Mouse (Mus musculus) layer of hippocampus, adult 2 months (tissue): ENCODE results near the gene Mylk. TPM values are rescaled to one million over a fixed set of nuclear protein-coding genes. Genes with fewer than 3 reads are reported as not detected.

Experiments used
- DNase-seq, 2 experiments: peaks; one replicate each; pipeline ENCODE4 v3.0.0; 2022; ENCODE audit warnings: low spot score in 2 of 2
- H3K27ac ChIP-seq: fragments of 200-600 bp; 2 replicates; pipeline ENCODE4 v1.8.1; 2022
- H3K4me3 ChIP-seq: fragments of 200-600 bp; 2 replicates; pipeline ENCODE4 v1.8.1; 2022; ENCODE audit warnings: mild to moderate bottlenecking
- CTCF ChIP-seq: fragments of 200-600 bp; conservative IDR thresholded peaks from 2 replicates; pipeline ENCODE4 v1.8.1; 2022; ENCODE audit warnings: antibody characterized with exemption, mild to moderate bottlenecking, moderate library complexity
- total RNA-seq, 2 experiments: library from RNA; stranded (reverse); gene quantifications; 2 replicates each; pipeline ENCODE4 v1.2.3; 2021

The Mylk gene
- total RNA-seq, 2 experiments from 2014 or later, result 13.1 to 14.2 TPM

DNA sequence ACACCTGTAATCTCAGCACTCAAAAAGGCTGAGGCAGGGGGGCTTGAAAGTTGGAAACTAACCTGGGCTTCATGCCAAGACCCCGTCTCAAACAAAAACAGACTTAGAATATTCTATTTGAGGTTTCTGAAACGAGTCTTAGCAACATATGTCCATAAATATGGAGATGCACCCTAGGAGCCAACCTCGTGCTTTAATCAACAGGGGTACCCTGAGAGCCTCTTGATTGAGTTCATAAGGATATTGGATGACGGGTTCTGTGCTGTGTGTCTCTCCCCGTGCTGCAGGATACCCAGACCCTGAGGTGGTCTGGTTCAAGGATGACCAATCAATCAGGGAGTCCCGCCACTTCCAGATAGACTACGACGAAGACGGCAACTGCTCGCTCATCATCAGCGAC is 255.0 kb downstream of the Mylk start:
- TF ChIP-seq CTCF, result no peak
- H3K27ac ChIP-seq, result peak overlapping the region; percentile 55
- DNase-seq, result no peak
- no peak overlapping the region; the same call in 1 of the 2 replicates for H3K4me3 ChIP-seq

GRCm38 (mm10) chr16:35000923-35001560 is 256.0 kb downstream of the Mylk start:
- no peak for TF ChIP-seq CTCF
- H3K4me3 ChIP-seq, result peak overlapping the region; percentile 17; the same call in 1 of the 2 replicates
- peak; percentile 37 to 56 for DNase-seq
- H3K27ac ChIP-seq, result peak overlapping the region; percentile 63; the same call in 1 of the 2 replicates

DNA sequence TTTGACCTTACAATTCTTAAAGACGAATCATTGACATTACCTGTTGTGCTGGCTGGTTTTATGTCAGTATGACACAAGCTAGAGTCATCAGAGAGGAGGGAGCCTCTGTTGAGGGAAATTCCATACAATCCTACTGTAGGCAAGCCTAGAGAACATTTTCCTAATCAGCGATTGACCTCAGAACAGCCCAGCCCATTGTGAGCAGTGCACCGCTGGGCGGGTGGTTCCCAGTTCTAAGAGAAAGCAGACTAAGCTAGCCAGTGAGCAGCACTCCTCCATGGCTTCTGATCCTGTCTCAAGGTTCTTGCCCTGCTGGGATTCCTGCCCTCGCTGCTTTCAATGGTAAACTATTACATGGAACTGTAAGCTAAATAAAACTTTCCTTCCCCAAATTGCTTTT is 259.3 kb downstream of the Mylk start:
- H3K4me3 ChIP-seq, result no peak overlapping the region
- no peak for DNase-seq

GRCm38 (mm10) chr16:35004756-35005155 is 259.7 kb downstream of the Mylk start:
- no peak overlapping the region for H3K4me3 ChIP-seq
- no peak overlapping the region for H3K27ac ChIP-seq
- no peak for TF ChIP-seq CTCF
- no peak for DNase-seq

More for the DNA sequence above, 259.3 kb downstream of the Mylk start:
- no peak for TF ChIP-seq CTCF
- no peak overlapping the region for H3K27ac ChIP-seq

DNA sequence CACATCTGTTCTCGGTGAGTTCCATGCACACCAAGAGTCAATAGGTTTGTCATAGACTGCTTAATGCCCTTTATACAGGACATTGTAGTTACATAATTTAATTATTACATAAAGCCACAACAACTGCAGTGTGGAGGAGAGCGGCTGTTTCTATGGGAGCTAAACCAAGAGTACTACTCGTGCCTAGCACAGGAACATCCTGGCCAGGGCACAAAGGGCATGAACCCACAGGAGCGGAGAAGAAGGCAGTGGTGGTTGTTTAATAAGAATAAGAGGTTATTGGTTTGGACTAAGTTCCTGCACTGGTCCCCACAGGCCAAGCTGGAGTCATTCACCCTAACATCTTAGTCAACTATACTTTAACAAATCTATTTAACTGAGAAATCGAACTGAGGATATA is 261.2 kb downstream of the Mylk start:
- no peak overlapping the region for H3K4me3 ChIP-seq
- no peak overlapping the region for H3K27ac ChIP-seq
- no peak for DNase-seq
- TF ChIP-seq CTCF, result no peak

DNA sequence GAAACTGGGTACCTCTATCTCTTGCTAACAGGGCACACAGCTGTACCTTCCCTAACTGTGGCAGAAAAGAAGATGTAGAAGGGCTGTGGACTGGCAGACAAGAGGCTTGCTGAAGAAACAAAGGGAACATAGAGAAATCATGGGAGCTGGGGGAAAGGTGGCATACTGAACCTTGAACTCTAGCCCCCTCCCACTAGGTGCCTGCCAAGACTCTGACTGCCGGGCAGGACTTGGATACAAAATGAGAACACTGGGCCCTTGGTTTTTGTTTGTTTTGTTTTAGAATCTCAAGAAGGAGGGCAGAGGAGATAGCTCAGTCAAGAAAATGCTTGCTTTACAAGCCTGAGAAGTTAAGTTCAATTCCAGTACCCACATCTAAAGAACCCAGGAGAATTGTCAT is 262.4 kb downstream of the Mylk start:
- no peak for DNase-seq
- TF ChIP-seq CTCF, result no peak
- no peak overlapping the region for H3K4me3 ChIP-seq
- no peak overlapping the region for H3K27ac ChIP-seq

DNA sequence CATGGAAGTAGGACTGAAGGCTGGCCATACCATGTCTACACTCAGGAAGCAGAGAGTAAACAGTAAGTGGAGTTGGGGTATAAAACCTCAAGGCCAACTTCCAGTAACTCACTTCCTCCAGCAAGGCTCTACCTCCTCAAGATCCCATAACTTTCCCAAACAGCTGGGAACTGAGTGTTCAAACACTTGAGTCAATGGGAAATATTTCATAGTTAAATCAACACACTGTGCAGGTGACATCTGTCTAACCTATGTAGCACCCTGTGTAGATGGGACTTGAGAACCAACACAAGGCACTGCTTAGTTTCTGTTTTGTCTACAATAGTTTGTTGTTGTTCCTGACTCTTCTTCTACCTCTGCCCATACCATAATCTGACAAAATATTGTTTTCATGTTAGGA is 263.4 kb downstream of the Mylk start:
- no peak for DNase-seq
- no peak overlapping the region for H3K4me3 ChIP-seq
- no peak for TF ChIP-seq CTCF
- H3K27ac ChIP-seq, result no peak overlapping the region

- Histone ChIP-seq H3K27ac (no peak overlapping the region), H3K4me3 (no peak overlapping the region)
- DNase-seq, result no peak
- TF ChIP-seq CTCF, result no peak
Observed at GRCm38 (mm10) chr16:35013501-35013900, 268.5 kb downstream of the Mylk start.

DNA sequence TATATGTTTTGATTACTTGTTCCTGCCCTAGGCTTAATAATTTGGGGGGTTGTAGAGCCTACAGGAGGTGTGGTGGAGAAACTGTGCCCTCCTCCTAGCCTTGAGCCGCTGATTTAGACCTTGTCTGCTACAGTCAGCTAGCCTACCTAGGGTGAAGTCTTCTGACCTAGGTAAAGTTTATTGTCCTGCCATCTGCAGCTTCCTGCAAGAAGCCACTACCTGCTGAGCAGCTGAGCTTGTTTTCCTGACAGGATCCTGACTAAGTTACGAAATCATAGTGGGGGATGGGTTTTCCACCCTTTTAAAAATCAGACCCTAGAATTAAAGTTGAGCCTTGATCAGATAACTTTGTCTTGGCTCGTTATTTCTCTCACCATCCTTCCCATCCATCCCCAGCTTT is 271.5 kb downstream of the Mylk start:
- no peak overlapping the region for H3K27ac ChIP-seq
- TF ChIP-seq CTCF, result no peak
- DNase-seq, result no peak
- no peak overlapping the region for H3K4me3 ChIP-seq

GRCm38 (mm10) chr16:35018470-35018974 is 273.5 kb downstream of the Mylk start:
- no peak for TF ChIP-seq CTCF
- H3K27ac ChIP-seq, result no peak overlapping the region
- DNase-seq, result no peak
- no peak overlapping the region for H3K4me3 ChIP-seq

DNA sequence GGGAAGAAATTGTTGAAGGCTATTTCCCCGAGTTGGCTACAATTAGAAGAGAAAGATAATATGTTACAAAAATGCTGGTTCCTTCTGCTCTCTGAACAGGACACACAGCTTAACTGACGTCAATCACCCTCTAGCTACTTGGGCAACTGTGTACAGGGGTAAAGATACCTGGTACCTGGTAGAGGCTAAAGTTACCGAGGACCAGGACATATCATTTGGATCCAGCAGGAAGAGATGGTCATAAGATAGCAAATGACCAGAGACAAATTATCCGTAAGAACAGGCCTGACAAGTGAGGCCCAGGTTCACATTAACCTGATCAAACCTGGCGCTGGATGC is 276.9 kb downstream of the Mylk start:
- no peak for DNase-seq
- Histone ChIP-seq H3K27ac (peak overlapping the region; percentile 97), H3K4me3 (peak overlapping the region; percentile 99)
- no peak for TF ChIP-seq CTCF

GRCm38 (mm10) chr16:35022242-35023137 is 277.5 kb downstream of the Mylk start, which contains the start of gene Hacd2:
Gene Hacd2, plus strand, starts transcription at chr16:35022428.
- Histone ChIP-seq H3K4me3 (peak within 1 kb of the TSS; percentile 99), H3K27ac (peak within 1 kb of the TSS; percentile 97)
- peak; percentile 95 for DNase-seq
- no peak; the same call in 1 of the 2 replicates for TF ChIP-seq CTCF

DNA sequence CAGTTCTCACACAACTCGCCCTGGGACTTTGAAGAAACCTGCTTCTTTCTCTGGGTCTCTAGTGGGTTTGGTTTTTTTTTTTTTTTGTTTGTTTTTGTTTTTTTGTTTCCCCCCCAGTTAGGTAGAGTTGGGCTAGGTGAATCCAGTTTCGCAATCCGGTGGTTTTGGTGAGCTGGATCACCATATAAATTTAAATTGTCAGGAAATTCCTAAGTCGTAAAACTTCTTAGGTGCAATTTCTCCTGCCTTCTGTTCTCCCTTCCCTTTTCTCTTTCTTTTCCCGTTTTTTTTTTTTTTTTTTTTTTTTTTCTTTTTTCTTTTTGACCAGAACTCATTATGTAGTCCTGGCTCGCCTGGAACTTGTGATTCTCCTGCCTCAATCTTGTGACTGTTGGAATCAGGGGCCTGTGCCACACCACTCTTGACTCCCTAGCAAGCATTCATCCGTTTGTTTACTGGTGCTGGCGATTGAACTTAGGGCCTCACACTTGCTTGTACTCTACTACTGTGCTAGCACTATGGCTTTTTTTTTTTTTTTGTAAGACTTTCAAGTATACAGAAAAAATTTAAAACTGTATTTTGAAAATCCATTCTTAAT is 278.2 kb downstream of the Mylk start:
- DNase-seq, result no peak
- no peak for TF ChIP-seq CTCF
- H3K4me3 ChIP-seq, result peak overlapping the region; percentile 99
- peak overlapping the region; percentile 97; the same call in 1 of the 2 replicates for H3K27ac ChIP-seq
